ENCODE assay signal across 23 mouse cellular contexts in genomic region chr10:44138137-44138855, GRCm38 (mm10). TPM values are rescaled to one million over a fixed set of nuclear protein-coding genes. Genes with fewer than 3 reads are reported as not detected.
DNase-seq lines count a peak whose midpoint lies in the region; ATAC-seq lines count a peak whose summit lies in the region.
"Had no signal": no experiment of that assay in that cellular context is flagged by ENCODE, and none has a peak within 500 bp of the region (broad histone marks: within the 10 kb centered on the region; RNA-seq: fewer than 3 reads in every experiment).

No protein-coding gene starts in this region.

- 71% methylated on average over 13 of the region's 13 CpGs for WGBS in heart, embryonic 12.5 days

- H3K36me3 ChIP-seq in heart, embryonic 12.5 days: no peaks in the 10 kb centered on the region
- H3K36me3 ChIP-seq: embryonic facial prominence, embryonic 12.5 days; G1E; heart, embryonic 10.5 days; limb, embryonic 12.5 days had no signal

- H3K9me3 ChIP-seq in heart, embryonic 12.5 days (replicated peaks): peaks cover 6% of the 10 kb centered on the region
- H3K9me3 ChIP-seq: embryonic facial prominence, embryonic 12.5 days; G1E; heart, embryonic 10.5 days; limb, embryonic 12.5 days had no signal

- H3K4me3 ChIP-seq in heart, embryonic 12.5 days: no peak overlapping the region
- H3K4me3 ChIP-seq: embryonic facial prominence, embryonic 12.5 days; erythroblast, embryonic 14.5 days; heart, embryonic 10.5 days; limb, embryonic 12.5 days had no signal

- H3K27ac ChIP-seq in heart, embryonic 12.5 days (ENCODE audit: poor library complexity, severe bottlenecking): no peak overlapping the region
- H3K27ac ChIP-seq: embryonic facial prominence, embryonic 12.5 days; heart, embryonic 10.5 days; limb, embryonic 12.5 days; liver, embryonic 14.5 days; macrophage had no signal

- DNase-seq in adrenal gland, postnatal 25 days: peak; percentile 4
- DNase-seq in adrenal gland, postnatal 4 days (ENCODE audit: low spot score in 2 of 2): no peak
- peak; percentile 84 for DNase-seq in heart, adult 11 months
- peak; percentile 10 for DNase-seq in right cerebral cortex, postnatal 14 days
- no peak for DNase-seq in right cerebral cortex, postnatal 25 days
- DNase-seq in gonadal fat pad, adult 2 months (ENCODE audit: low read depth): peak; percentile 83
- no peak for DNase-seq in embryo, embryonic 11 days
- DNase-seq: cerebellum, adult 18-20 months; heart, postnatal 10 days; kidney, adult 2 months; kidney, postnatal 14 days; thymus, postnatal 36 days had no signal

- H3K9ac ChIP-seq in heart, embryonic 12.5 days: no peak overlapping the region
- H3K9ac ChIP-seq: embryonic facial prominence, embryonic 12.5 days; limb, embryonic 12.5 days; liver, embryonic 14.5 days had no signal

- H3K4me2 ChIP-seq in heart, embryonic 12.5 days: no peak overlapping the region
- H3K4me2 ChIP-seq: embryonic facial prominence, embryonic 12.5 days; limb, embryonic 12.5 days; midbrain, embryonic 11.5 days had no signal

- H3K4me1 ChIP-seq in heart, embryonic 12.5 days (replicated peaks): no peaks in the 10 kb centered on the region
- H3K4me1 ChIP-seq: embryonic facial prominence, embryonic 12.5 days; heart, embryonic 10.5 days; limb, embryonic 12.5 days had no signal

- no peaks in the 10 kb centered on the region for H3K27me3 ChIP-seq in heart, embryonic 12.5 days (replicated peaks)
- H3K27me3 ChIP-seq: embryonic facial prominence, embryonic 12.5 days; limb, embryonic 12.5 days had no signal

- ATAC-seq in heart, embryonic 12.5 days (ENCODE audit: insufficient number of reproducible peaks, low FRiP score): no peak
- ATAC-seq: forebrain, embryonic 16.5 days; inflammation-experienced regulatory T-cells, adult 6 months had no signal

RNA-seq across cellular contexts. Expression of gene Crybg1, which starts 10.4 kb away (rescaled TPM):
- 0.67 and 0.85 TPM in 2 replicates for total RNA-seq in adrenal gland, postnatal 25 days (2021)
- total RNA-seq in adrenal gland, postnatal 4 days (2021): 1 to 10 TPM; 3.0 to 4.3 TPM
- 0.17 and 0.32 TPM in 2 replicates for polyA plus RNA-seq in heart, embryonic 12.5 days (2016; fragmentation: Nextera tagmentation; extraction: Ambion mirVana)
- 7.0 and 11.2 TPM in 2 replicates for polyA plus RNA-seq in gonadal fat pad, adult 2 months (2012; rRNA removed)

Comparison
In these comparisons a context has a peak if more than half of its experiments do, and no peak if none do; other contexts are left out.
1. DNase-seq: peak in adrenal gland, postnatal 25 days (single experiment), heart, adult 11 months (single experiment), right cerebral cortex, postnatal 14 days (single experiment) and gonadal fat pad, adult 2 months (single experiment); none in adrenal gland, postnatal 4 days (0 of 2), right cerebral cortex, postnatal 25 days (single experiment) and embryo, embryonic 11 days (single experiment).